Mouse (Mus musculus): ENCODE results near the gene Gtf2f1. TPM values are rescaled to one million over a fixed set of nuclear protein-coding genes. Genes with fewer than 3 reads are reported as not detected.

The Gtf2f1 gene
- polyA plus RNA-seq, 1 experiment = 61.6 TPM

DNA sequence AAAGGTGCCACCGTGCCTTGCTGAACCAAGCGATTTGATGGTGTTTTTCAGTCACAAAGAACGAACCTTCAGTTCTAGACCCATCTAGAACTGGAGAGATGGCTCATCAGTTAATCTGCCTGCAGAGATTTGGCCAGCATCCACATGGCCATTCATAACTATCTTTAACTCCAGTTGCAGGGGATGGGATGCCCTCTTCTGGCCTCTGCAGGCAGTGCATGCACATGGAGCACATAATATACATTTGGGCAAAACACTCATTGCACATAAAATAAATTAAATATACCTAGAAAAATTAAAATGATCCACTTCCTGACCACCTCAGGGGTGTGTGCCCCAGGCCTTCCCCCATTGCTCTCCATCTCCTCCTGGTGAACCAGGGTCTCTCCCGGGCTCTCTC lies 49.2 kb downstream of the Gtf2f1 start:
- no peaks in the 10 kb centered on the region for H3K36me3 ChIP-seq (ENCODE audit: control insufficient read depth, insufficient read depth)
- H3K79me2 ChIP-seq (ENCODE audit: control insufficient read depth, insufficient read depth) = no peaks in the 10 kb centered on the region
- no peak overlapping the region for H3K4me3 ChIP-seq
- no peak overlapping the region for H3K4me2 ChIP-seq (ENCODE audit: low read depth)
- no peak overlapping the region for H3ac ChIP-seq (ENCODE audit: control insufficient read depth, insufficient read length)
- TF ChIP-seq MAX (IDR thresholded peaks at IDR 0.05; ENCODE audit: low read depth) (no peak), TCF3 (IDR thresholded peaks at IDR 0.05; ENCODE audit: insufficient read length, low read depth) (no peak), POLR2AphosphoS2 (IDR thresholded peaks at IDR 0.05; ENCODE audit: insufficient read length, low read depth) (no peak), E2F4 (IDR thresholded peaks at IDR 0.05; ENCODE audit: insufficient read depth) (no peak), MYOD1 (IDR thresholded peaks at IDR 0.05; ENCODE audit: control insufficient read depth in 1 of 3, insufficient read length in 2 of 3, low read depth in 2 of 3) (no peak)
- peaks cover 16% of the 10 kb centered on the region for H3K27me3 ChIP-seq (ENCODE audit: control insufficient read depth, insufficient read depth, insufficient read length)

DNA sequence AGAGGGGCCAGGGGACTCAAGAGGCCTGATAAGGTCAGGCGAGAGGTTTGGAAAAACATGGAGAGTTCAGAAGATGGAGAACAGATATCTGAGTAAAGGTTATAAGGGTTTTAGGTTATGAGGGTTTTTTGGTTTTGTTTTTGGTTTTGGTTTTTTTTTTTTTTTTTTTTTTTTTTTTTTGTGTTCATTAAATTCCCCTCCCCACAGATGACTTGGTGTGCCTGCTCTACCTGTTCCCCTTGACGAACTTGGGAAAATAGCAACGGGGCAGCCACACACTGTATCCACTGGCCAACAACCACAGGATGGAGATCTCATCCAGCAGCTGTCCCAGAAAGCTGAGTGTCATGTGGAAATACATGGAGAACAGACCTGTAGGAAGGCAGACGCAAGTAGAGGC lies 52.4 kb downstream of the Gtf2f1 start:
- Histone ChIP-seq H3K36me3 (ENCODE audit: control insufficient read depth, insufficient read depth) (no peaks in the 10 kb centered on the region), H3K4me3 (no peak overlapping the region), H3K79me2 (ENCODE audit: control insufficient read depth, insufficient read depth) (no peaks in the 10 kb centered on the region), H3K27me3 (ENCODE audit: control insufficient read depth, insufficient read depth, insufficient read length) (peaks cover 7% of the 10 kb centered on the region), H3ac (ENCODE audit: control insufficient read depth, insufficient read length) (no peak overlapping the region), H3K4me2 (ENCODE audit: low read depth) (no peak overlapping the region)
- TF ChIP-seq POLR2AphosphoS2 (IDR thresholded peaks at IDR 0.05; ENCODE audit: insufficient read length, low read depth) (no peak), USF1 (IDR thresholded peaks at IDR 0.05; ENCODE audit: low read depth) (no peak), MYOG (IDR thresholded peaks at IDR 0.05; ENCODE audit: control insufficient read depth in 1 of 3, insufficient read depth in 1 of 3, insufficient read length in 2 of 3, low read depth in 2 of 3) (no peak), MAX (IDR thresholded peaks at IDR 0.05; ENCODE audit: low read depth) (no peak), E2F4 (IDR thresholded peaks at IDR 0.05; ENCODE audit: insufficient read depth) (no peak), TCF12 (IDR thresholded peaks at IDR 0.05; ENCODE audit: insufficient read depth, poor library complexity, severe bottlenecking) (no peak), POLR2A (IDR thresholded peaks at IDR 0.05; ENCODE audit: insufficient read length, low read depth) (no peak), MYOD1 (IDR thresholded peaks at IDR 0.05; ENCODE audit: control insufficient read depth in 1 of 3, insufficient read length in 2 of 3, low read depth in 2 of 3) (no peak), TCF3 (IDR thresholded peaks at IDR 0.05; ENCODE audit: insufficient read length, low read depth) (no peak), CEBPB (IDR thresholded peaks at IDR 0.05; ENCODE audit: insufficient read depth, poor library complexity, severe bottlenecking) (no peak), SRF (IDR thresholded peaks at IDR 0.05; ENCODE audit: control insufficient read depth, insufficient read length, low read depth) (no peak)

DNA sequence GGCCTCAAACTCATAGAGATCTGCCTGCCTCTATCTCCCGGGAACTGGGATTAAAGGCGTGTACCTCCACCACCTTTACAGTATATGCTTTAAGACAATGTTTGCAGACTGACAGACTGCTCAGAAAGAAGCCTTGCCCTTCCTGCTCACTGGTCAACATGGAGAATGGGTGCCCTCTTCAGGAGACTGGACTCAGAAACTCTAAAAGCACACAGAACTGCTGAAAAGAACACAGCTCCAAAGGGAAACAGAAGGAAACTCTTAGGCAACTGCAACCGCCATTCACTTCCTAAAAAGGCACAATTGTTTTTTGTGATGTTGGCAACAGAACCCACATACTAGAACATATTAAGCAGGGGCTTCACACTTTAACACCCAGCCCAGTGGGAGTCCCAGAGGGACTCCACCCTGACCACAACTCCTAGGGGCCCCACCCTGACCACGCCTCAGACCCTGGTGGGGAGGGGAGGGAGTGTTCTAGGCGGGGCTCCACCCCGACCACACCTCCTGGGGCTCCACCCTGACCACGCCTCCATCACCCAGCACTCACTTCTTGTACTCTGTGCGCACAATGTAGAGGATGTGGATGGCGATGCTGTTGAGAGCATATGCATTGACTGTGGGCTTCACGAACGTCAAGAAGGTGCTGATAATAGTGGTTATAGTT lies 53.2 kb downstream of the Gtf2f1 start:
- no peak overlapping the region for H3K4me3 ChIP-seq
- TF ChIP-seq TCF3 (IDR thresholded peaks at IDR 0.05; ENCODE audit: insufficient read length, low read depth) = no peak
- no peak for TF ChIP-seq SRF (IDR thresholded peaks at IDR 0.05; ENCODE audit: control insufficient read depth, insufficient read length, low read depth)
- no peak for TF ChIP-seq USF1 (IDR thresholded peaks at IDR 0.05; ENCODE audit: low read depth)
- TF ChIP-seq REST (IDR thresholded peaks at IDR 0.05; ENCODE audit: insufficient read depth, insufficient read length) = no peak
- TF ChIP-seq TCF12 (IDR thresholded peaks at IDR 0.05; ENCODE audit: insufficient read depth, poor library complexity, severe bottlenecking) = no peak
- no peak for TF ChIP-seq MAX (IDR thresholded peaks at IDR 0.05; ENCODE audit: low read depth)
- no peak for TF ChIP-seq CEBPB (IDR thresholded peaks at IDR 0.05; ENCODE audit: insufficient read depth, poor library complexity, severe bottlenecking)
- H3K79me2 ChIP-seq (ENCODE audit: control insufficient read depth, insufficient read depth) = no peaks in the 10 kb centered on the region
- H3K36me3 ChIP-seq (ENCODE audit: control insufficient read depth, insufficient read depth) = no peaks in the 10 kb centered on the region
- no peak overlapping the region for H3ac ChIP-seq (ENCODE audit: control insufficient read depth, insufficient read length)
- no peak overlapping the region for H3K4me2 ChIP-seq (ENCODE audit: low read depth)
- H3K27me3 ChIP-seq (ENCODE audit: control insufficient read depth, insufficient read depth, insufficient read length) = peaks cover 10% of the 10 kb centered on the region

DNA sequence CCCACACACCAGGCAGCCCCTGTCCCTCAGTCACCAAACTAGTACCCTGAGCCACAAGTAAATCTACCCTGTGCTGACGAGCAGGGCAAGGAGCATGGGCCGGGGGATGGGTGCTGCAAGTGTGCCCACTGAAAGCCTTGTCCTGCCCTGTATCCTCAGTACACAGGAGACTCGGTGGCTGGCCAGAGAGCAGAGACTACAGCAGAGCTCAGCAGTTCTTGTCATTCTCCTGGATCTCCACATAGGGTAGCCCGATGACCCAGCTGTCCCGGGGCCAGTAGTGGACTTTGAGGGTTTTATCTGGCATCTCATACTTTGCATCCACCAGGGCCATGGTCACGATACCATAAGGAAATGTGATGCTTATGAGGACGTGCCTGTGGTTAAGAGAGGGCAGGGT lies 56.2 kb downstream of the Gtf2f1 start:
- Histone ChIP-seq H3K27me3 (ENCODE audit: control insufficient read depth, insufficient read depth, insufficient read length) (peaks cover 7% of the 10 kb centered on the region), H3K4me2 (ENCODE audit: low read depth) (no peak overlapping the region), H3K36me3 (ENCODE audit: control insufficient read depth, insufficient read depth) (no peaks in the 10 kb centered on the region), H3ac (ENCODE audit: control insufficient read depth, insufficient read length) (no peak overlapping the region), H3K4me3 (no peak overlapping the region), H3K79me2 (ENCODE audit: control insufficient read depth, insufficient read depth) (no peaks in the 10 kb centered on the region)
- no peak for TF ChIP-seq CEBPB (IDR thresholded peaks at IDR 0.05; ENCODE audit: insufficient read depth, poor library complexity, severe bottlenecking)

Other genes starting within 250 kb of the Gtf2f1 start
- gene Dus3l, start 246.5 kb downstream of the Gtf2f1 start, polyA plus RNA-seq (2012; fragmentation: generic; extraction: Trizol) = 38.7 TPM
- gene Prr22, start 241.0 kb downstream of the Gtf2f1 start, polyA plus RNA-seq (2012; fragmentation: generic; extraction: Trizol) = 0.16 TPM
- gene Rfx2, start 180.3 kb downstream of the Gtf2f1 start, polyA plus RNA-seq (2012; fragmentation: generic; extraction: Trizol) = 4.4 TPM
- not detected for gene Acsbg2, start 136.8 kb downstream of the Gtf2f1 start, polyA plus RNA-seq (2012; fragmentation: generic; extraction: Trizol)
- gene 1700061G19Rik, start 135.8 kb downstream of the Gtf2f1 start, polyA plus RNA-seq (2012; fragmentation: generic; extraction: Trizol) = 0.01 TPM
- gene Mllt1, start 75.9 kb downstream of the Gtf2f1 start, polyA plus RNA-seq (2012; fragmentation: generic; extraction: Trizol) = 28.5 TPM
- not detected for gene Acer1, start 29.2 kb downstream of the Gtf2f1 start, polyA plus RNA-seq (2012; fragmentation: generic; extraction: Trizol)
- gene Clpp, start 21.0 kb downstream of the Gtf2f1 start, polyA plus RNA-seq (2012; fragmentation: generic; extraction: Trizol) = 154 TPM
- 61.9 TPM for gene Alkbh7, start 13.9 kb downstream of the Gtf2f1 start, polyA plus RNA-seq (2012; fragmentation: generic; extraction: Trizol)
- 1.1 TPM for gene Pspn, start 11.3 kb downstream of the Gtf2f1 start, polyA plus RNA-seq (2012; fragmentation: generic; extraction: Trizol)
- gene Gm17949, start 181 bp upstream of the Gtf2f1 start, polyA plus RNA-seq (2012; fragmentation: generic; extraction: Trizol) = 0.04 TPM
- gene Khsrp, start 20.2 kb upstream of the Gtf2f1 start, polyA plus RNA-seq (2012; fragmentation: generic; extraction: Trizol) = 42.5 TPM
- gene Slc25a41, start 30.4 kb upstream of the Gtf2f1 start, polyA plus RNA-seq (2012; fragmentation: generic; extraction: Trizol) = not detected
- gene Crb3, start 47.8 kb upstream of the Gtf2f1 start, polyA plus RNA-seq (2012; fragmentation: generic; extraction: Trizol) = not detected
- gene Slc25a23, start 48.6 kb upstream of the Gtf2f1 start, polyA plus RNA-seq (2012; fragmentation: generic; extraction: Trizol) = 2.2 TPM
- gene Dennd1c, start 67.2 kb upstream of the Gtf2f1 start, polyA plus RNA-seq (2012; fragmentation: generic; extraction: Trizol) = 0.04 TPM
- gene Tubb4a, start 76.5 kb upstream of the Gtf2f1 start, polyA plus RNA-seq (2012; fragmentation: generic; extraction: Trizol) = 0.14 TPM
- gene Tnfsf9, start 94.0 kb upstream of the Gtf2f1 start, polyA plus RNA-seq (2012; fragmentation: generic; extraction: Trizol) = 7.0 TPM
- not detected for gene Cd70, start 138.5 kb upstream of the Gtf2f1 start, polyA plus RNA-seq (2012; fragmentation: generic; extraction: Trizol)
- not detected for gene Tnfsf14, start 182.9 kb upstream of the Gtf2f1 start, polyA plus RNA-seq (2012; fragmentation: generic; extraction: Trizol)
- gene C3, start 216.8 kb upstream of the Gtf2f1 start, polyA plus RNA-seq (2012; fragmentation: generic; extraction: Trizol) = 0.12 TPM
- gene Gpr108, start 237.2 kb upstream of the Gtf2f1 start, polyA plus RNA-seq (2012; fragmentation: generic; extraction: Trizol) = 53.9 TPM
- 39.2 TPM for gene Trip10, start 238.2 kb upstream of the Gtf2f1 start, polyA plus RNA-seq (2012; fragmentation: generic; extraction: Trizol)

Measured in myocyte (in vitro differentiated cells).